Mouse (Mus musculus) cerebellum, adult 2 months (tissue): ENCODE data around the gene Fam104a.

Experiments
- CTCF ChIP-seq: fragments of 200-500 bp; IDR thresholded peaks from 2 replicates; pipeline ENCODE4 v1.5.1; 2011; ENCODE audit warnings: low read depth, mild to moderate bottlenecking, control low read depth, low read length, moderate library complexity, borderline replicate concordance; ENCODE audit not compliant: insufficient read depth
- POLR2A ChIP-seq: fragments of 200-500 bp; IDR thresholded peaks from 2 replicates; pipeline ENCODE4 v1.6.1; 2011; ENCODE audit warnings: low read length, control low read depth, borderline replicate concordance; ENCODE audit not compliant: insufficient read depth

- TF ChIP-seq CTCF = no peak
- no peak for TF ChIP-seq POLR2A
Observed at GRCm38 (mm10) chr11:113711061-113711460, 27.1 kb upstream of the Fam104a start.
